Mouse (Mus musculus): ENCODE measurements around the gene Diaph3. TPM values are rescaled to one million over a fixed set of nuclear protein-coding genes. Genes with fewer than 3 reads are reported as not detected.

Diaph3 gene
- total and polyA plus RNA-seq, 2 experiments from 2014 or later, result 3.8 to 6.5 TPM

GRCm38 (mm10) chr14:87126076-87126639, 14.9 kb downstream of the Diaph3 start:
- Histone ChIP-seq H3K27me3 (ENCODE audit: control insufficient read depth, insufficient read depth, low read length) (no peaks in the 10 kb centered on the region), H3K9me3 (replicated peaks; ENCODE audit: control insufficient read depth, low read length) (no peaks in the 10 kb centered on the region), H3K27ac (ENCODE audit: low read depth) (no peak overlapping the region), H3K4me3 (ENCODE audit: low read depth, low read length) (no peak overlapping the region), H3K36me3 (replicated peaks; ENCODE audit: control insufficient read depth, insufficient read depth, low read length) (no peaks in the 10 kb centered on the region), H3K9ac (replicated peaks; ENCODE audit: low read depth, low read length) (no peak overlapping the region), H3K4me2 (ENCODE audit: low read depth, low read length) (no peak overlapping the region), H3K4me1 (ENCODE audit: control insufficient read depth, insufficient read depth) (no peaks in the 10 kb centered on the region)
- WGBS, result 87% methylated on average over 6 of the region's 6 CpGs
- ATAC-seq (ENCODE audit: insufficient read depth, low read depth), result no peak
- DNase-seq (ENCODE audit: low spot score), result no peak
- no peak for TF ChIP-seq EP300 (IDR thresholded peaks at IDR 0.05; ENCODE audit: low read depth)
- no peak for TF ChIP-seq CTCF (IDR thresholded peaks at IDR 0.05; ENCODE audit: low read depth)

DNA sequence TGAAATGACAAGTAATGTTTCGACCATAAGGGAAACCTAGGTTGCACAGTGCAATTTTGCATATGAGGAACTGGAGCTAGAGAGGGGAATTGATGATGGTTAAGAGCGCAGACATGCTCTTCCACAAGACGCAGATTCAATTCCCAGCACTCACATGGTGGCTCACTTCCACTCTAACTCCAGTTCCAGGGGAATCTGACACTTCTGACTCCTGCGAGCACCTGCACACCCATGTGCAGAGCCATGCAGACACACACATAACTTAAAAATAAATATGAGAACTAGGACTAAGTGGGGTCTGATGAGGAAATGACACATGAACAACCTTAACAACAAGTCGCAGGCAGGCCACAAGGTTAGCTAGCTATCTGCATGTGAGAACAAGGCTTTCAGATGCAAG, 15.5 kb downstream of the Diaph3 start:
- DNase-seq (ENCODE audit: low spot score) (no peak), ATAC-seq (ENCODE audit: insufficient read depth, low read depth) (no peak)
- no peak overlapping the region for H3K9ac ChIP-seq (replicated peaks; ENCODE audit: low read depth, low read length)
- 77% methylated on average over 5 of the region's 5 CpGs for WGBS
- no peak overlapping the region for H3K4me3 ChIP-seq (ENCODE audit: low read depth, low read length)
- H3K27ac ChIP-seq (ENCODE audit: low read depth), result no peak overlapping the region
- H3K4me1 ChIP-seq (ENCODE audit: control insufficient read depth, insufficient read depth), result no peaks in the 10 kb centered on the region
- TF ChIP-seq EP300 (IDR thresholded peaks at IDR 0.05; ENCODE audit: low read depth) (no peak), CTCF (IDR thresholded peaks at IDR 0.05; ENCODE audit: low read depth) (no peak)
- no peaks in the 10 kb centered on the region for H3K27me3 ChIP-seq (ENCODE audit: control insufficient read depth, insufficient read depth, low read length)
- H3K4me2 ChIP-seq (ENCODE audit: low read depth, low read length), result no peak overlapping the region
- no peaks in the 10 kb centered on the region for H3K9me3 ChIP-seq (replicated peaks; ENCODE audit: control insufficient read depth, low read length)
- H3K36me3 ChIP-seq (replicated peaks; ENCODE audit: control insufficient read depth, insufficient read depth, low read length), result no peaks in the 10 kb centered on the region

- DNase-seq (ENCODE audit: low spot score), result no peak
- TF ChIP-seq EP300 (IDR thresholded peaks at IDR 0.05; ENCODE audit: low read depth), result no peak
- no peak for TF ChIP-seq CTCF (IDR thresholded peaks at IDR 0.05; ENCODE audit: low read depth)
Measured at GRCm38 (mm10) chr14:87123091-87123490, 17.9 kb downstream of the Diaph3 start.

DNA sequence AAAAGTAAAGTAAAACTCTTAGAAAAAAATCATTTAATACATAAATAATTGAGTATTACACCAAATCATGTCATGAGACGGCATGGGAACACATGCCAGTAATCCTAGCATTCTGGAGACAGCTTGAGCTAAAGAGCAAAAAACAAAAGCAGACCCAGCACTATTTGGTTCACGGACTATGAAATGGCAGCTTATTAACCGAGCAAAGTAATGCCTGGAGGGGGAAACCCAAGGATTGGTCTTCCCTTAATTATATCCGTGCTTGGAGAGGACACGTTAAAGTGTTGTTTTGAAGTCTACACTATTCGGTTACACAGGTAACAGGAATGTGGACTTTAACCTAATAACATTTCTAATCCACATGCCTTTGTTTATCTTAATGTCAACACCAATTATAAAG, 19.2 kb downstream of the Diaph3 start:
- TF ChIP-seq EP300 (IDR thresholded peaks at IDR 0.05; ENCODE audit: low read depth) (no peak), CTCF (IDR thresholded peaks at IDR 0.05; ENCODE audit: low read depth) (no peak)
- DNase-seq (ENCODE audit: low spot score) (no peak), ATAC-seq (ENCODE audit: insufficient read depth, low read depth) (no peak)
- Histone ChIP-seq H3K4me2 (ENCODE audit: low read depth, low read length) (no peak overlapping the region), H3K27me3 (ENCODE audit: control insufficient read depth, insufficient read depth, low read length) (no peaks in the 10 kb centered on the region), H3K27ac (ENCODE audit: low read depth) (no peak overlapping the region), H3K9me3 (replicated peaks; ENCODE audit: control insufficient read depth, low read length) (no peaks in the 10 kb centered on the region), H3K4me1 (ENCODE audit: control insufficient read depth, insufficient read depth) (no peaks in the 10 kb centered on the region), H3K4me3 (ENCODE audit: low read depth, low read length) (no peak overlapping the region), H3K9ac (replicated peaks; ENCODE audit: low read depth, low read length) (no peak overlapping the region), H3K36me3 (replicated peaks; ENCODE audit: control insufficient read depth, insufficient read depth, low read length) (no peaks in the 10 kb centered on the region)
- 80% methylated on average over 6 of the region's 6 CpGs for WGBS

More at GRCm38 (mm10) chr14:87123091-87123490, 17.9 kb downstream of the Diaph3 start:
- H3K9ac ChIP-seq (replicated peaks; ENCODE audit: low read depth, low read length), result no peak overlapping the region
- no peaks in the 10 kb centered on the region for H3K4me1 ChIP-seq (ENCODE audit: control insufficient read depth, insufficient read depth)
- H3K9me3 ChIP-seq (replicated peaks; ENCODE audit: control insufficient read depth, low read length), result no peaks in the 10 kb centered on the region
- WGBS, result 92% methylated on average over 15 of the region's 15 CpGs
- ATAC-seq (ENCODE audit: insufficient read depth, low read depth), result no peak
- H3K4me2 ChIP-seq (ENCODE audit: low read depth, low read length), result no peak overlapping the region
- no peak overlapping the region for H3K4me3 ChIP-seq (ENCODE audit: low read depth, low read length)
- H3K27me3 ChIP-seq (ENCODE audit: control insufficient read depth, insufficient read depth, low read length), result no peaks in the 10 kb centered on the region
- H3K27ac ChIP-seq (ENCODE audit: low read depth), result no peak overlapping the region
- no peaks in the 10 kb centered on the region for H3K36me3 ChIP-seq (replicated peaks; ENCODE audit: control insufficient read depth, insufficient read depth, low read length)

DNA sequence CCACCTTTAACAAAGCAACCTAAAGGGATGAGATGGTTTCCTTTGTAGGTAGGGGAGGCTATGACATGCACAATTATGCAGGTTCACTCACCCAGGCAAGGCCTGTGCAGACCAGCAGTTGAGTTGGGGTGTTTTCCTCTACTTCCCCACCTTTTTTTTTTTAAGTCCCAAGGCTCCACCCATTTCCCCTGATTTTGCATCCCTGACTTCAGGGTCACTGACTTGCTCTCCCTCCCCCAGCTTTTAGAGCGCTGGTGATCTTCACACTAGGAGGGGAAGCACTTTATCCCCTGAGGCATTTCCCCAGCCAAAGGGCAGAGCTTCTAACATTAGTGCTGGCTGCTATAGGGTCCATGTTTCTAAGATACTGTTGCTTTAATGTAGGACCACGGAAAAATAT, 30.4 kb downstream of the Diaph3 start:
- H3K4me1 ChIP-seq (ENCODE audit: control insufficient read depth, insufficient read depth), result no peaks in the 10 kb centered on the region
- TF ChIP-seq CTCF (IDR thresholded peaks at IDR 0.05; ENCODE audit: low read depth), result no peak
- no peak for TF ChIP-seq EP300 (IDR thresholded peaks at IDR 0.05; ENCODE audit: low read depth)
- no peak for ATAC-seq (ENCODE audit: insufficient read depth, low read depth)
- H3K27ac ChIP-seq (ENCODE audit: low read depth), result no peak overlapping the region
- H3K4me3 ChIP-seq (ENCODE audit: low read depth, low read length), result no peak overlapping the region
- no peak overlapping the region for H3K9ac ChIP-seq (replicated peaks; ENCODE audit: low read depth, low read length)
- 42% methylated on average over 2 of the region's 2 CpGs for WGBS
- H3K36me3 ChIP-seq (replicated peaks; ENCODE audit: control insufficient read depth, insufficient read depth, low read length), result 0 out of 2 replicates have a peak, but pooled peaks cover 5% of the 10 kb centered on the region
- DNase-seq (ENCODE audit: low spot score), result no peak
- no peaks in the 10 kb centered on the region for H3K27me3 ChIP-seq (ENCODE audit: control insufficient read depth, insufficient read depth, low read length)
- H3K9me3 ChIP-seq (replicated peaks; ENCODE audit: control insufficient read depth, low read length), result no peaks in the 10 kb centered on the region
- no peak overlapping the region for H3K4me2 ChIP-seq (ENCODE audit: low read depth, low read length)

Measured in heart, postnatal 0 days (tissue).